Mouse (Mus musculus) left cerebral cortex, postnatal 25 days (tissue): ENCODE data around the gene Gm17657. TPM values are rescaled to one million over a fixed set of nuclear protein-coding genes. Genes with fewer than 3 reads are reported as not detected.

Source experiments
- microRNA-seq, 2 experiments: library from miRNA; unstranded; fragments of <30 nt; microRNA quantifications; one replicate each; pipeline ENCODE4 v1.2.0; 2022
- total RNA-seq, 2 experiments: library from RNA; stranded (reverse); gene quantifications; 2 replicates each; pipeline ENCODE4 v1.2.3; 2021

The Gm17657 gene
- total RNA-seq, 2 experiments from 2014 or later, result not detected

Small RNA genes lying within 50 kb of the gene (microRNA-seq; reads per million reads assigned to microRNA genes)
- 0 to 0.25 reads per million in 2 experiments for gene Mir7667

Other genes starting within 250 kb of the Gm17657 start
- 1 to 10 TPM; 1.1 to 1.5 TPM for gene Pi16, start 232.0 kb downstream of the Gm17657 start, total RNA-seq
- gene Mtch1, start 201.7 kb downstream of the Gm17657 start, total RNA-seq, result 100 to 1,000 TPM; 553 to 573 TPM
- 1 to 10 TPM; 5.2 to 6.8 TPM for gene Fgd2, start 188.7 kb downstream of the Gm17657 start, total RNA-seq
- gene Pim1, start 58.9 kb downstream of the Gm17657 start, total RNA-seq, result 1 to 10 TPM; 6.8 to 7.4 TPM
- gene Tbc1d22b, start 147 bp upstream of the Gm17657 start, total RNA-seq, result 10 to 100 TPM; 42.3 to 43.2 TPM
- not detected for gene Tmem217, start 2.7 kb upstream of the Gm17657 start, total RNA-seq
- gene Rnf8, start 65.2 kb upstream of the Gm17657 start, total RNA-seq, result 10 to 100 TPM; 59.1 to 70.2 TPM
- 1 to 10 TPM; 4.3 TPM for gene Gm28043, start 65.2 kb upstream of the Gm17657 start, total RNA-seq
- 100 to 1,000 TPM in 1 of 2 experiments, 10 to 100 TPM in 1; 96.9 to 118 TPM for gene Cmtr1, start 111.0 kb upstream of the Gm17657 start, total RNA-seq
- 10 to 100 TPM; 16.2 to 16.9 TPM for gene Ccdc167, start 167.4 kb upstream of the Gm17657 start, total RNA-seq